Mouse (Mus musculus): ENCODE measurements around the gene Fam20a.

Fam20a gene

DNA sequence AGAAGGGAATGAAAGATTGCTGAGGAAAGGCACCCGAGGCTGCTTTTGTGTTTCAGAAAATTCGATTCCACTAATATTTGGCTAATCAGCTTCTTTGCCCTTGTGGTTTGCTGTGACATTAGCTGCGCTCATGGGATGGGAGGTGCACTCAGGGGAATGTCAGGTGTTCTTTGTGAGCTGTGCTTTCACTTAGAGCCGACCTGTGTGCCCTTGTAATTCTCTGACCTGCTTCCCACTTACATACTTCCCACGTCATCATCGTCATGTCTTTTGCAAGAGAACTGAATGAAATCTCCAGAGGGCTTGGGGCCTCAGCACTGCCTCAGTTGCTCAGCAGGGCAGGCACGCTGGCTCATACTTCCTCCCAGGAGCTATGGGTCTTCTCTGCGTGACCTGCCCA, 68.9 kb downstream of the Fam20a start:
- DNase-seq (ENCODE audit: low spot score), result no peak

DNA sequence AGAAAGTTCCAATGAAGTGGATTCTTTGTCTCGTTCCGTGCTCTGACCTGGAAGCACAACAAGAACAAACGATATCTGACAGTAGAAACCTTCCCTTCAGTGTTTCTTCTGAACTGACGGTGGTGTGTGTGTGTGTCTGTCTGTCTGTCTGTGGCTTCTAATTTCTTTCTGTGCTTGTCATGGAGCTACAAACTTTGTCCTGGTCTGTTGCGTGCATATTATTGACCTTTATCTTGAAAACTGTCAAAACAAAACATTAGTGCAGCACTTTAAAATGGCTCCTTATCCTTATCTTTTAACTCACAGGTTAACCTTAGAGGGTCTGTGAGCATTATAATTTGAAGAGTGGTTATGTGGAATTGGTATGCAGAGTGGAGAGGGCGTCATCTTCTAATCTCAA, 69.6 kb downstream of the Fam20a start:
- DNase-seq (ENCODE audit: low spot score), result no peak

DNA sequence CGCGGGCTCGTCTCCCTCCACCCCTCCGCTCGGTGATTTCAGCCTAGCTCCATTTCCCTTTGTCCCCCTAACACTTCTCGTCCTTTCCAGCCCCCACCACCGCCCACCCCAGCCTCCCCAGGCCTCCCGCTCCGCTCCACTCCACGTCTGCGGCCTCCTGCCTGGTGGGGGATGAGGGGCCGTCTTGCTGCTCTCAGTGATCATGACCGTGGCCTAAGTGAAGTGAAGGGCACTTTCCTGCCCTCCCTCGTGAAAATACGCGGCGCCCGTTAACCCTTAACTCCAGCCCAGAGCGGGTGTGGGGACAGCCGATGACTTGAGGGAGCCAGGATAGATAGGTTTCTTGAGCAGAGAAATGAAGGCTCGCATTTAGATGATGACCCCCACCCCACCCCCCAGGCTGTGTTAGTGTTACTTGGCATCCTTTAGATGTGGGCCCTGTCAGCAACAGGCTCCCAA, 70.5 kb downstream of the Fam20a start:
- no peak for DNase-seq (ENCODE audit: low spot score)

DNA sequence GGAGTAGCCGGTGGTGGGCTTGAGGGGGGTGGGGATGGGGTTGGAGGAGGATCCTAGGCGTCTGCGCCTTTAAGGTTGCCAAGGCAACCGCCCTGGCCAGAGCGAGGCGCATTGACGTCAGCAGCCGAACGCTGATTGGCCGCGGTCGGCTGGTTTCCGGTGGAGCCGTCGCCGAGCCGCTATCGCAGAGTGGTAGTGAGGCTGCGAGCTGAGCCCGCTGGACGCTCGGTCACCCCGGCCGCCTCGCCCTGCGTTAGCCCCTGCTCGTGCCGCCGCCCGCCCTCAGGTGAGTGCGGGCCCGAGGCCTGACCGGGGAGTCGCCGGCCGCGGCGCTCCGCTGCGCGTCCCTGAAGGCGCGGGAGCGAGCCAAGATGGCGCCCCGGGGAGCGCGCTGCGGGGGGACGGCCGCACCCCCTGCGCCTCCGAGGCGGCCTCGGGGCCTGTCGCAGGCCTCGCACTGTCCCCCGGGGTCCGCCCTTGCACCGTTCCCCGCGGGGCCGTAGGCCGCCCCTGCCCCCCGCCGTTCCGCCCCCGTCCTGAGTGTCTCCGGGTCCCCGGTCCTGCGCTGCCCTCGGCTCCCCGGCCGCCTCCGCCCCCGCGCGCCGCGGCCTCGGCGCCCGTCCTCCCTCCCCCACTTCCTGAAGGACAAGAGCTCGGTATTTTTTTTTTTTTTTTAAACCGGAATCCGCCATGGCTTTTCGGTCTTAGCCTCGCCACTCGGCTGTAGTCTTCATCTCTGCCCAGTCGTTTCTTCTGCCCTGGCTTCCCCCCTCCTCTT, 71.1 kb downstream of the Fam20a start:
- DNase-seq (ENCODE audit: low spot score), result peak; percentile 86

DNA sequence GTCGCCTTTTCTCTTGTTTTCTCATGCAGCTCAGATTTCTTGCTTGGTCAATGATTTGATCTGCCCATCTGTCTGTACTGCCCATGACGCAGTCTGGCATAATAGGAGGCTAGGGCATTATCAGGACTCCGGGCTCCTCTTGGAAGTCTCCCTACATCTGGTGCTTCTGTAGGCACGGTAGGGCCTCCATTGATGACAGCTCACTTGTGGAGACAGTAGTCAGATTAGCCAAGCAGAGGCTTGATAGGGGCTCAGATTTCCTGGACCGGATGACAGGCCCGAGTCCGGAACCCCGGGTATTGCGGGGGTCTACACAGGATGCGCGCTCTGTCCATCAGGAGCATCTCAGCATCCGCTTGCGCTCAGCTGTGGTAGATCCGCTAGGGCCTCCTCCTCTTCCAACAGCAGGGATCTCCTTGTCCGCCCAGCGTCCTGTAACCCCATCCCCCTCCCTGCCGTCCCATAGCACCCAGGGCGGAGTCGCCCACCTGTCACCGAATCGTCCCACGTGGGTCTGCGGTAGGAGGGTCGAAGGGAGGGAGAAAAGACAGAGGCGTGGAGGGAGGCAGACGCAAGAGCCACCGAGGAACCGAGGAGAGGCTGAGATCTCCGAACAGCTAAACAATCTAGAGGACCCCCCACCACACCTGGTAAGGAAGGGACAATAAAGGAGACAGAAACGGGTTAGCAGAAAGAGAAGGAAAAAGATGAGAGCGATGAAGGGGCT, 71.9 kb downstream of the Fam20a start:
- peak; percentile 21 for DNase-seq (ENCODE audit: low spot score)

DNA sequence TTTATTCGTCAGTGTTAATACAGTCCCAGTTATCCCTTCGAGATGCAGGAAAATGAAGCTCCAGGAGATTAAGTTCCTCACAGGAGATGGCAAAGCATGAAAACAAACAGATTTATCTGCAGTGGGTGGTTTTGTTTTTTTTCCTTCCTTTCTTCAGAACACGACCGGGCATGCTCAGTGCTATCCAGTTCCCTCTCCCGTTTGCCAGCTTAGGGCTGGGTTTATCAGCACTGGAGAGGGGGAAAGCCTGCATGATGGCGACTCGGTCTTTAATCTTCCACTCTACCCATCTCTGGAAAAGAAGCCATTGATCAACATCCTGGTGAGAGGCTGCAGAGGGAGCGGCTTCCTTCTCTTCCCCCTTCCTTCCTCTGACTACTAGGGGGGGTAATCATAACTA, 72.9 kb downstream of the Fam20a start, which contains the start of gene Prkar1a:
Gene Prkar1a (plus strand): TSS at position 200 of the 400 bp plus-strand sequence.
- no peak for DNase-seq (ENCODE audit: low spot score)

DNA sequence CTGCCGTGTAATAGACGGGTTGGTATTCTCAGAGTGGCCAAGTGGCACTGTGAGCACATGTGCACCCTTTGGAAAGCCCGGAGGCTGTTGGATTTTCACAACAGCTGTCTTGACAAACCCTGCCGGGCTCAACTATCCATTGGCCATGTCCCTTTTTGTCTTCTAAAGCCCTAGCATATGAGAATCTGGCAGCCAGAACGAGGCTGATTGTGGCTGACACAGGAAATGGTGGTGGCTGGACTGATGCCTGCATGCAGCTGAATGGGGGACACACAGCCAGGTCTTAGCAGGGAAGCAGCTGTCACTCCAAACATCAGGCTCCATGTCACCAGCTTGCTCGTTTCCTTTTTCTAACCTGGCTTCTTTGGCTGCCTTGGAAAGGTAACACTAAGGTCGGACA, 73.6 kb downstream of the Fam20a start:
- no peak for DNase-seq (ENCODE audit: low spot score)

DNA sequence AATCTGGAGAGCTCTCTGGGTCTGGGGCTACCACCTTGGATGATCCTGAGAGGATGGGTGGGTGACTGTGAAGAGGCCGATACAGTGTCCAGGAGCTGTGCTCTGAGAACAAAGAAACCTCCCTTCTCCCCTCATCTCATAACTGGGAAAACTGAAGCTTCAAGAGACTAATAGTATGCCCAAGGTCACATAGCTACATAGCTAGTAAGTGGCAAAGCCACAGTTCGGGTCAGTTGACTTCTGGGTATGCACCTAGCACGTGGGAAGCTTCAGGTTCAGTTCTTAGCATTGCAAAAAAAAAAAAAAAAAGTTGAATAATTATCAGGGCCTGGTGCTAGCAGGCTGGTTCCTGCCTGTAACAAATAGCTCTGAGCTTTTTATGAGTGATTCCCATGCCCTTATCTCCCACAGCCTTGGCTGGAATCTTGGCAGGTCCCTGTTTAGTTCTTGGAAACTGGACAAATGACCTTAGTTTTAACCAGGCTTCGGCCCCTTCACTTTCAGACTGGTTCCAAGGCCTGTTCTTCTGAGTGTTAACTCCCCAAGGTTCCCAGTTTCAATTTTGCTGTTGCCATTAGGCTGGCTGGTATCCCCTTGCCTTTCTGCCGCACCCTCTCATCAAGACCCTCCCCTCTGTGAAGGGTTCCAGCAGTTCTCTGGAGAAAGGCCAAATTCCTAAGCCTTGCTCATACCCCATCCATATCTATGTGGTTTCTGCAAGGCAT, 80.4 kb downstream of the Fam20a start:
- no peak for DNase-seq (ENCODE audit: low spot score)

DNA sequence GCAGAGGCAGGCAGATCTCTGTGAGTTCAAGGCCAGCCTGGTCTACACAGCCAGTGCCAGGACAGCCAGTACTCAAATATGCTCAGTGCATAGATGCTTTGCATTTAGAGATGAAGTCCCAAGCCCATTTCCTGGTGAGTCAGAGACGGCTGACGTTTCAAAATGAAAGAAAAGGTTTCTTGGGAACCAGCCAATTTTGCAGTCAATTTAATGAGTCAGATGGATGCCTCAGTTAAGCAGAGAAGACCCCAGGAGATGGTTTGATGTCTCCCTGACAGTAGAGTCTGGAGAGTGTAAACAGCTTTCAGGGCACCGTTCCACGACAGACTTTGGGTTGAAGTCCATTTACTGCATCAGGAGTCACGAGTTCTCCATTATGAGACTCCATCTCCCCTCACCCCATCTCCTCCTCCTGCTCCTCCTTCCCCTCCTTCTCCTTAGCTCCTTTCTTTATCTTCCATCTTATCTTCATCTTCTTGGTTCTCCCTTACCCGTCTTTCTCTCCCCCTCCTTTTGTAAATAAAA, 86.1 kb downstream of the Fam20a start:
- no peak for DNase-seq (ENCODE audit: low spot score)

DNA sequence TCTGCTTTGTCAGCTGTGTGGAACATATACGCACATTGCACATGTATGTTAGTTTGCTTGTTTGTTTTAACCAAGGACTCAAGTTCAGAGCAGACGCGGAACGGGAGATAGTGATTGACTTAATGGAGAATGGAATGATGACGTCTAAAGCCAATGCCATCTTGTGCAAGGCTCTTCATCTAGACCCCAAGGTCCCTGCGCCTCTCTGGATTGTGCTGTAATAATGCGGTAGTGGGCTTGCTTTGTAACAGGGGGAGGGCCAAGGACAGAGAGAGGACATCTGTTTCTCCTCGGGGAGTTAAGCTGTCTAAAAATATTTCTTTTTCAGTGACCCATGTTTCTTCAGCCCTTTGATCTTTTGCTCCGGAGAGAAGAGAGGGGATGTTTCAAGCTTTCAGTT, 87.2 kb downstream of the Fam20a start:
- DNase-seq (ENCODE audit: low spot score), result no peak

DNA sequence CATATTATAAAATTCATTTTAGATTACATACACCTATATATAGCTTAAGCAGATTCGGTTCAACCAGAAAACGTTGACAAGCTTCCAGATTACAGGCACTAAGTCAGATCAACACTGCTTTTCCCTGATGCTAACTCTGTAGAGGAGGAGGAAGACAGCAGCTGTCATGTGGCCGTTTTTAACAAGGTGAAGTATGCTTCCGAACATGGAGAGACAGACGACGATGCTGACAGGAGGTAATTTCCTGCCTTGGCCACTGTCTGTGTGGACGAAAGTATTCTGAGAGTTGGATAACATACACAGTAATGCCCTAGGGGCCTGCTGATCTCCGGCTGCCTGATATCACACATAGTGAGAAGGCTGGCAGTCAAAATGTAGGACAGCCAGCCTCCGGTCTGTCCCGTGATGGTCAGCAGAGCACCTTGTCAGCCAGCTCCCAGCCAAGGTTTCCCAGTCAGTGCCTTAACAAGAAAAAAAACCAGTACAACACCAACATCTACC, 93.0 kb downstream of the Fam20a start:
- DNase-seq (ENCODE audit: low spot score), result no peak

DNA sequence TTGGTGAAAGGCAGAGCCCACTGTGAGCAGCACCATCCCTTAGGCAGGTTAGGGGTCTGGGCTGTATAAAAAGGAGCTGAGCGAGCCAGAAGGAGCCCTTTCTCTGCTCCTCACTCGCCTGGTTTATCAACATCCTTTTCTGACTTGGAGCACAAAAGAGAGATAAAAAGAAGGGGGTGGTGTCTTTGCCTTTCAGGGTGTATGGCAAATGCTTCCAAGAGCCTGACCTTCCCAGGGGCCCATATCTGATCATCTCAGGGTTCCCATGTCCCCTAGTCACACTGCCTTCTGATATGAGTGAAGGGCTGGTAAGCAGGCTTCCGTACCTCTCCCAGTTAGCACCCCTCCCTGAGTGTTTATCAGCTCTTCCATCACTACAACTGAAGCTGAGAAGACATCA, 94.0 kb downstream of the Fam20a start:
- no peak for DNase-seq (ENCODE audit: low spot score)

DNA sequence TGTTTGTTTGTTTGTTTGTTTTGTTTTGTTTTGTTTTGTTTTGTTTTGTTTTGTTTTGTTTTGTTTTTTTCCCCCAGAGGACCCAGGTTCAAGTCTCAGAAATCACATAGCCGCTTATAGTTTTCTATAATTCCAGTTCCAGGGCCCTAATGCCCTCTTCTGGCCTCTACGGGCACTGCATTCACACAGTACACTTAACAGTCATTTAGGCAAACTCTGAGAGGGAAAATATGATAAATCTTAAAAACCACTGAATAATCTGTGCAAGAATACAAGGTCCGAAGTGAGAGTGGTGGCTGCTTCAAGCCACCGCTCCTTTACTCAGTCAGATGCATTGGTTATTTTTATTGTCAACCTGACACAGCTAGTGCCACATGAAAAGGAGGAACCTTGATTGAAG, 94.4 kb downstream of the Fam20a start:
- no peak for DNase-seq (ENCODE audit: low spot score)

DNA sequence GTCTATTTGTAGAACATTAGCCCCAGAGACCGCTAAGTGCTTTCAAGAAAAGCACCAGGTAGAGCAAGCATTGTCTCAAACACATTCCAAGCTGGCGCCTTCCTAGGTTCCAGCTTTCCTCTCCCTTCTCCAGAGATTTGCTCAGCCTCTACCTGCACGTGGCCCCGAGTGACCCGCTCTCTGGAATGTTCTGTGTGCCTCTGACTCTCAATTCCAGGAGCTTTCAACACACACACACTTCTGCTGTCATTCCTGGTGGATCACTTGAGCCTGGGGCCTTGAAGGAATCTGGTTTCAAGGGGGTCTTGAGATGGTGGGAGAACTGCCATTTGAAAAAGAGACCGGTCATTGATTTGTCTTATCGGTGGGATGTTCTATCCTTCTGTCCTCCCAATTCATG, 98.8 kb downstream of the Fam20a start:
- no peak for DNase-seq (ENCODE audit: low spot score)

DNA sequence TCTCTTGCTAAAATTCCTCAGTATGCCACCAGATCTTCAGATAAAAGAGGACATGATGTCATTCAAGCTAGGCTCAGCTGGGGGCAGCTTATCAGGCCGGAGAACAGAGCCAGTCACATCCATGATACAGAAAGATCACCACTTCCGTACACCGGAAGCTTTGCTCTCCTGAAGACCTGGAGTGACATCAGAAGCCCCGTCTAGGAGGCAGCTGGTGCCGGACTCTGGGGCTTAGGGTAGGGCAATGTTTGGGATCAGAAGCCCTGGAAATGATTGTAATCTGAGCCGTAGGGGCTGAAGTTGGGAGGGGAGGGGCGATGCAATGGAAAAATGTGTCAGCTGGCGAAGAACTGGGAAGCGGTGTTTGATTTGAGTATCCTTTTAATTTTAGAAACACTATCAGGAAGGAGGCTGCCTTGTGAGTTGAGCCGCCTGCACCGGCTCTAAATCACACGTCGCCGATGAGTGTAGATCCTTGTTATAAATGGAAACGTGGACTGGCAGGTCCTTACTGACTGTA, 99.5 kb downstream of the Fam20a start:
- DNase-seq (ENCODE audit: low spot score), result no peak

DNA sequence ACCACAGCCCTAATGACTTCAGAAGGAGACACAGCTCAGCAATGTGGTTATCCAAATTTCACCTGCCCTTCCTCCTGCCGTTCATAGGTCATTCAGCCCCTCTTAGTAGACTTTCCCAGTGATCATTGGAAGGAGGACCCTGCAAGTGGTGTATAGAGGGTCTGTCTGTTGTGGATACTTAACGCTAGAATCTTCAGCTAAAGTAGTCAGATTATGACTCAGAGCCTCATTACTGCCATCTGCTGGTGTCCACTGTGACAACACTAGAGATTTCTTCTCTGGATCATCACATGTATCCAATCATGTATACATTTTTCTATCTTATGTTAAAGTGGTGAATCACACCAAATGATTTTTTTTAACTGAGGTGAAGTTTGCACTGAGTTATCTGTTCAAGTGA, 100.9 kb downstream of the Fam20a start:
- no peak for DNase-seq (ENCODE audit: low spot score)

DNA sequence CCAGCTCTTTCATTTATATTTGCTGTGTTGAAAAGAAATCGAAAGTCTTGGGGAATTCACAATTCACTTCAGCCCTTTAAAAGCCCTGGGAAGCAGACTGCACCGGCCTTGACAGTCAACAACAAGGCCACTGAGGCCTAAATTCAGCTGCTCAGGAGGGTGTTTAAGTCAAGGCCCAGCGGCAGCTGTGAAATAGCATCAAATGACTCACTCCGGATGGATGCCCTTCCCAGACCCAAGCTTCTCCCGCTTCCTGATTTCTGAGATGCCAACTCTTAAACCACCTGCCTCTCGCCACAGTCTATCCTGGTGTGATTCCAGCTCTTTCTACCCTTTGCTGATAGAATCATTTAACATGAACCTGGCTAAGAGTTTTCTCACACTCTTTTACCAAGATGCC, 101.7 kb downstream of the Fam20a start:
- DNase-seq (ENCODE audit: low spot score), result no peak

Data from ovary, postnatal 10 days (tissue).